Mouse (Mus musculus) small intestine, adult 2 months (tissue): ENCODE measurements around the gene Synpr. TPM values are rescaled to one million over a fixed set of nuclear protein-coding genes. Genes with fewer than 3 reads are reported as not detected.

Experiments used
- H3K27ac ChIP-seq: fragments of 200-500 bp; 2 replicates; pipeline ENCODE4 v1.5.1; 2012; ENCODE audit warnings: low read depth, low read length, control low read depth, inconsistent platforms; ENCODE audit not compliant: insufficient read depth
- H3K27me3 ChIP-seq: fragments of 200-500 bp; 2 replicates; pipeline ENCODE4 v1.6.1; 2012; ENCODE audit warnings: mild to moderate bottlenecking, moderate library complexity, low read length, inconsistent platforms; ENCODE audit not compliant: control insufficient read depth, insufficient read depth
- H3K36me3 ChIP-seq: fragments of 200-500 bp; 2 replicates; pipeline ENCODE4 v1.6.1; 2012; ENCODE audit warnings: mild to moderate bottlenecking, low read length, control low read depth, inconsistent platforms; ENCODE audit not compliant: control insufficient read depth, insufficient read depth
- H3K4me1 ChIP-seq: fragments of 200-500 bp; 2 replicates; pipeline ENCODE4 v1.6.1; 2012; ENCODE audit warnings: low read length, inconsistent platforms, mixed read lengths; ENCODE audit not compliant: control insufficient read depth, insufficient read depth, insufficient read length
- H3K4me3 ChIP-seq: fragments of 200-500 bp; 2 replicates; pipeline ENCODE4 v1.5.1; 2012; ENCODE audit warnings: low read depth, mild to moderate bottlenecking, control low read depth, inconsistent platforms, low read length, moderate library complexity
- CTCF ChIP-seq: fragments of 200-500 bp; IDR thresholded peaks from 2 replicates; pipeline ENCODE4 v1.5.1; 2012; ENCODE audit warnings: low read depth, mild to moderate bottlenecking, control low read depth, inconsistent platforms, low read length, moderate library complexity, mixed read lengths; ENCODE audit not compliant: insufficient replicate concordance, insufficient read length; ENCODE audit errors: extremely low read depth
- POLR2A ChIP-seq: fragments of 200-500 bp; IDR thresholded peaks from 2 replicates; pipeline ENCODE4 v1.6.1; 2012; ENCODE audit warnings: low read depth, mild to moderate bottlenecking, control low read depth, inconsistent platforms, low read length, moderate library complexity
- WGBS: fragments of 180-500 bp; shearing (Covaris S2); methylation state at CpG from one replicate; pipeline ENCODE4 v1.1.7; 2018; 5-methylcytosine and 5-hydroxymethylcytosine counted together
- polyA plus RNA-seq: library from polyadenylated mRNA; depleted of rRNA; stranded (reverse); fragments of >200 nt; gene quantifications from 2 replicates; pipeline ENCODE4 v1.2.3, GENCODE M21; 2012

The Synpr gene
- polyA plus RNA-seq, 1 experiment: not detected

- WGBS: 85% methylated on average over 1 of the region's 1 CpGs
- no peak overlapping the region for H3K4me3 ChIP-seq
- no peaks in the 10 kb centered on the region for H3K27me3 ChIP-seq
- no peak overlapping the region for H3K27ac ChIP-seq
- H3K36me3 ChIP-seq: no peaks in the 10 kb centered on the region
- TF ChIP-seq POLR2A (no peak), CTCF (no peak)
- H3K4me1 ChIP-seq: no peaks in the 10 kb centered on the region
Observed at GRCm38 (mm10) chr14:13578744-13579143, 294.2 kb downstream of the Synpr start.

GRCm38 (mm10) chr14:13593321-13593940, 308.9 kb downstream of the Synpr start:
- Histone ChIP-seq H3K27me3 (no peaks in the 10 kb centered on the region), H3K27ac (no peak overlapping the region), H3K36me3 (no peaks in the 10 kb centered on the region), H3K4me3 (no peak overlapping the region), H3K4me1 (no peaks in the 10 kb centered on the region)
- 93% methylated on average over 2 of the region's 2 CpGs for WGBS
- no peak for TF ChIP-seq CTCF

DNA sequence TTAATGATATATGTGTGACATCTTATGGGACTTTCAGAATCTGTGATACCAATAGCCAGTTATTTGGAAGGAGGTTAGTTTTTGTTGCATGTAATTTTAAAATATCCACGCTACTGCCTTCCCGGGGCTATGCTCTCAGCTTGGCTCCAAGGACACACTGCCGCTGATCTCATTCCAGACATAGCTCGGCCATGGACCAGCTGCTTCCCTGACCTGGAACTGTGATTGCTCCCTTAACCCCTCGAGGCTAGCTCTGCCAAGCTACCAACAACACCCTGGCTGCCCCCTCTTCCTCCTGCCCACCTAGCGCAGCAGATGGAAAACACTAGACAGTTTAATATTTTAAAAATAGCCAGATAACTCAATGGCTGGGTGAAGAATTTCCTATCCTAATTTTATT, 311.7 kb downstream of the Synpr start:
- Histone ChIP-seq H3K27me3 (no peaks in the 10 kb centered on the region), H3K27ac (no peak overlapping the region), H3K36me3 (no peaks in the 10 kb centered on the region), H3K4me1 (no peaks in the 10 kb centered on the region), H3K4me3 (no peak overlapping the region)
- 67% methylated on average over 6 of the region's 6 CpGs for WGBS
- TF ChIP-seq POLR2A: no peak
- no peak for TF ChIP-seq CTCF

- TF ChIP-seq CTCF: no peak
- no peak for TF ChIP-seq POLR2A
- Histone ChIP-seq H3K27me3 (no peaks in the 10 kb centered on the region), H3K27ac (no peak overlapping the region), H3K4me1 (no peaks in the 10 kb centered on the region), H3K36me3 (no peaks in the 10 kb centered on the region), H3K4me3 (no peak overlapping the region)
- 60% methylated on average over 2 of the region's 2 CpGs for WGBS
Observed at GRCm38 (mm10) chr14:13597204-13597603, 312.6 kb downstream of the Synpr start.

GRCm38 (mm10) chr14:13620531-13620930, 336.0 kb downstream of the Synpr start:
- Histone ChIP-seq H3K27me3 (no peaks in the 10 kb centered on the region), H3K4me1 (no peaks in the 10 kb centered on the region), H3K4me3 (no peak overlapping the region), H3K36me3 (no peaks in the 10 kb centered on the region), H3K27ac (no peak overlapping the region)
- 71% methylated on average over 2 of the region's 2 CpGs for WGBS
- TF ChIP-seq CTCF (no peak), POLR2A (no peak)

DNA sequence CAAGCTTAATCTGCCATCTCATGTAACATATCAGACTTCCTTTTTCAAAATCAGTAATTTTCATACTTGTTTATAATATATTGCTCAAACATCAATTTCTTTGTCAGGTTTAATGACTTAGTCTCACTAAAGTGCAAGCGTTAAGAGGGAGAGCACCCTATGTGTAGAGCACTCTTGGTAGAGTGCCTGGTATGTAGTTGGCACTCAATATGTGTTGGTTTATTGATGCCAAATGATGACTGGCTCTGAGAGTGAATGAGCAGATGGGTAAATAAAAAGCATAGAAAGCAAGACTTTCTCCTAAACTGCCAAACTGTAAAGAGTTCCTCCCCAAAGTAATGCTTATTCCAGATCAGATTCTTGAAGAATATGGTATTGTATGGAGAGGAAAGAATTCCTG, 365.3 kb downstream of the Synpr start:
- Histone ChIP-seq H3K27ac (no peak overlapping the region), H3K4me1 (no peaks in the 10 kb centered on the region), H3K36me3 (no peaks in the 10 kb centered on the region), H3K27me3 (no peaks in the 10 kb centered on the region), H3K4me3 (no peak overlapping the region)
- WGBS: 84% methylated on average over 1 of the region's 1 CpGs
- TF ChIP-seq POLR2A: no peak
- TF ChIP-seq CTCF: no peak

DNA sequence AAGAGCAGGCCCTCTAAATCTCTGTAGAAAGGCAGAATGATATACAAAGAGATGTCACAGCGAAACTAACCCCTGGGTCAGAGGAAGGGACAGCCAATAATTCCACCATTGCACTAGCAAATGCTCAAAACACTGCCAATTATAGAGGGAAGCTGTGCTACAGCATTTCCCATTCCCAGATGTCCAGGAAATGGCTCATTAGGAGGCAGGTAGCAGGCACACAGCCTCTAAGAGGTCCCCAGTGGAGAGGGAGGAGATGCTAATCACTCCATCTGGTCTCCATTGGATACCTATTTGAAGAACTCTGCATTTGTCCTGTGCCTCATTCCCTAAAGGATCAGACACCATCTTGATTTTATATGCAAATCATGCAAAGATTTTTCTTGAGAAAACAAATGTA, 366.5 kb downstream of the Synpr start:
- H3K4me1 ChIP-seq: no peaks in the 10 kb centered on the region
- WGBS: 47% methylated on average over 1 of the region's 1 CpGs
- no peak overlapping the region for H3K4me3 ChIP-seq
- no peaks in the 10 kb centered on the region for H3K27me3 ChIP-seq
- no peak overlapping the region for H3K27ac ChIP-seq
- TF ChIP-seq CTCF (no peak), POLR2A (no peak)
- no peaks in the 10 kb centered on the region for H3K36me3 ChIP-seq
